Mouse (Mus musculus) ES-E14 (cell line): ENCODE data around the gene Rbm25. TPM values are rescaled to one million over a fixed set of nuclear protein-coding genes. Genes with fewer than 3 reads are reported as not detected.
"Not testable (repeated sequence)": the region's sequence is repeated elsewhere in the genome, so short reads cannot be mapped to it uniquely, and the experiment has no call there.

Source experiments
- DNase-seq: peaks from one replicate; pipeline ENCODE4 v3.0.0-alpha.2; 2013; ENCODE audit warnings: low read depth, low spot score
- H3K27ac ChIP-seq: 2 replicates; pipeline ENCODE4 v1.5.1; 2012; ENCODE audit warnings: low read depth, mild to moderate bottlenecking, low read length, moderate library complexity, mixed read lengths; ENCODE audit not compliant: poor library complexity, insufficient read depth, severe bottlenecking
- H3K36me3 ChIP-seq: 2 replicates; pipeline ENCODE4 v1.6.1; 2012; ENCODE audit warnings: mild to moderate bottlenecking, low read length, moderate library complexity, mixed read lengths; ENCODE audit not compliant: control insufficient read depth, poor library complexity, insufficient read depth, severe bottlenecking
- H3K4me1 ChIP-seq, 2 experiments: fragments of 150-350 bp in 1 of 2; sonication (generic) in 1 of 2; 2 replicates each; pipeline ENCODE4 v1.6.1; 2012; ENCODE audit warnings: low read length in 2 of 2, mild to moderate bottlenecking in 1 of 2, mixed read lengths in 1 of 2; ENCODE audit not compliant: control insufficient read depth in 2 of 2, insufficient read depth in 2 of 2, poor library complexity in 1 of 2
- H3K4me3 ChIP-seq, 2 experiments: fragments of 150-350 bp in 1 of 2; sonication (generic) in 1 of 2; 2 replicates each; pipeline ENCODE4 v1.5.1; 2012; ENCODE audit warnings: low read length in 2 of 2, low read depth in 1 of 2, mild to moderate bottlenecking in 1 of 2, mixed read lengths in 1 of 2; ENCODE audit not compliant: insufficient read depth in 1 of 2, poor library complexity in 1 of 2, severe bottlenecking in 1 of 2
- H3K9ac ChIP-seq: 2 replicates; pipeline ENCODE4 v1.6.1; 2012; ENCODE audit warnings: low read depth, mild to moderate bottlenecking, low read length, mixed read lengths; ENCODE audit not compliant: poor library complexity, insufficient read depth, severe bottlenecking
- H3K9me3 ChIP-seq: fragments of 150-350 bp; sonication (generic); 2 replicates; pipeline ENCODE4 v1.6.1; 2012; ENCODE audit warnings: low read depth, mild to moderate bottlenecking, low read length; ENCODE audit not compliant: control insufficient read depth, insufficient read depth
- CHD2 ChIP-seq: IDR thresholded peaks from 2 replicates; pipeline ENCODE4 v1.6.1; 2014; ENCODE audit warnings: mild to moderate bottlenecking, low read depth, low read length, inconsistent platforms
- HCFC1 ChIP-seq: IDR thresholded peaks from 2 replicates; pipeline ENCODE4 v1.6.1; 2012; ENCODE audit warnings: low read length, inconsistent platforms, borderline replicate concordance; ENCODE audit not compliant: insufficient read depth
- MAFK ChIP-seq: IDR thresholded peaks from 2 replicates; pipeline ENCODE4 v1.6.1; 2014; ENCODE audit warnings: mild to moderate bottlenecking, low read depth, low read length, inconsistent platforms; ENCODE audit not compliant: insufficient read depth
- ZC3H11A ChIP-seq: IDR thresholded peaks from 2 replicates; pipeline ENCODE4 v1.6.1; 2012; ENCODE audit warnings: low read depth, mild to moderate bottlenecking, inconsistent platforms, low read length, borderline replicate concordance
- ZNF384 ChIP-seq: IDR thresholded peaks from 2 replicates; pipeline ENCODE4 v1.6.1; 2012; ENCODE audit warnings: low read depth, low read length, inconsistent platforms
- in situ Hi-C, 2 experiments: fragments of 600-800 bp; cut with MboI; formaldehyde crosslinking; loops; one replicate each; pipeline ENCODE4 v1.15.1; 2025; ENCODE audit warnings: low sequenced_read_pairs in 2 of 2, inconsistent platforms in 1 of 2; ENCODE audit not compliant: unreplicated experiment in 2 of 2
- total RNA-seq: library from RNA; depleted of rRNA; stranded (reverse); fragments of 300-350 nt; gene quantifications from 2 replicates; pipeline ENCODE4 v1.2.3, GENCODE M21; 2012; rRNA removed

The Rbm25 gene
- 146 and 151 TPM in 2 replicates for total RNA-seq

GRCm38 (mm10) chr12:83630936-83631335 lies at the start of gene Rbm25:
Rbm25 (plus strand) TSS chr12:83631236.
- peak within 1 kb of the TSS; percentile 89 to 97 for H3K4me3 ChIP-seq
- H3K36me3 ChIP-seq, DNase-seq, H3K4me1 ChIP-seq, H3K9me3 ChIP-seq, in situ Hi-C loops: not testable (repeated sequence)
- peak within 1 kb of the TSS; percentile 88; the same call in 1 of the 2 replicates for H3K27ac ChIP-seq
- H3K9ac ChIP-seq = peak within 1 kb of the TSS; percentile 99

- H3K27ac ChIP-seq = no peak overlapping the region
- H3K9ac ChIP-seq = no peak overlapping the region
- no peaks in the 10 kb centered on the region for H3K9me3 ChIP-seq
- DNase-seq = no peak
- TF ChIP-seq HCFC1 = no peak
- no peak for TF ChIP-seq MAFK
- no peak for TF ChIP-seq ZNF384
- TF ChIP-seq ZC3H11A = no peak
- no peak for TF ChIP-seq CHD2
- peaks cover 6% of the 10 kb centered on the region for H3K36me3 ChIP-seq
- H3K4me1 ChIP-seq = peaks cover 11 to 21% of the 10 kb centered on the region in 2 experiments
- no peak overlapping the region for H3K4me3 ChIP-seq
- in situ Hi-C loops = no loop called here
Measured at GRCm38 (mm10) chr12:83582106-83582505, 48.9 kb upstream of the Rbm25 start.

- DNase-seq = no peak
- in situ Hi-C loops = no loop called here
- H3K9me3 ChIP-seq = no peaks in the 10 kb centered on the region
Measured at GRCm38 (mm10) chr12:83582747-83583146, 48.3 kb upstream of the Rbm25 start.

GRCm38 (mm10) chr12:83586628-83587027 lies 44.4 kb upstream of the Rbm25 start:
- Histone ChIP-seq H3K4me1 (peaks cover 0 to 4% of the 10 kb centered on the region in 2 experiments; a peak in 2 of 4 replicates), H3K27ac (no peak overlapping the region), H3K36me3 (peaks cover 22% of the 10 kb centered on the region), H3K4me3 (no peak overlapping the region), H3K9ac (no peak overlapping the region), H3K9me3 (no peaks in the 10 kb centered on the region)
- TF ChIP-seq MAFK = no peak
- TF ChIP-seq ZC3H11A = no peak
- no peak for TF ChIP-seq CHD2
- no peak for TF ChIP-seq HCFC1
- TF ChIP-seq ZNF384 = no peak
- DNase-seq = no peak
- in situ Hi-C loops = no loop called here

More at GRCm38 (mm10) chr12:83582747-83583146, 48.3 kb upstream of the Rbm25 start:
- H3K9ac ChIP-seq = no peak overlapping the region
- no peak for TF ChIP-seq CHD2
- TF ChIP-seq HCFC1 = no peak
- TF ChIP-seq ZC3H11A = no peak
- no peak for TF ChIP-seq ZNF384
- no peak for TF ChIP-seq MAFK
- H3K4me3 ChIP-seq = no peak overlapping the region
- H3K4me1 ChIP-seq = peaks cover 11 to 18% of the 10 kb centered on the region in 2 experiments; a peak in 3 of 4 replicates
- H3K36me3 ChIP-seq = peaks cover 7% of the 10 kb centered on the region
- H3K27ac ChIP-seq = no peak overlapping the region

- Histone ChIP-seq H3K4me1 (peaks cover 4 to 6% of the 10 kb centered on the region in 2 experiments; a peak in 2 of 4 replicates), H3K27ac (no peak overlapping the region), H3K36me3 (peaks cover 30% of the 10 kb centered on the region), H3K4me3 (no peak overlapping the region), H3K9ac (no peak overlapping the region), H3K9me3 (no peaks in the 10 kb centered on the region)
- TF ChIP-seq CHD2 (no peak), HCFC1 (no peak), ZNF384 (no peak), MAFK (no peak), ZC3H11A (no peak)
- in situ Hi-C loops = no loop called here
- DNase-seq = no peak
Measured at GRCm38 (mm10) chr12:83591754-83592501, 39.1 kb upstream of the Rbm25 start.
